Mouse (Mus musculus): ENCODE data around the gene Osbpl7. TPM values are rescaled to one million over a fixed set of nuclear protein-coding genes. Genes with fewer than 3 reads are reported as not detected.

Osbpl7 gene
- polyA plus RNA-seq, 1 experiment = 14.0 TPM

DNA sequence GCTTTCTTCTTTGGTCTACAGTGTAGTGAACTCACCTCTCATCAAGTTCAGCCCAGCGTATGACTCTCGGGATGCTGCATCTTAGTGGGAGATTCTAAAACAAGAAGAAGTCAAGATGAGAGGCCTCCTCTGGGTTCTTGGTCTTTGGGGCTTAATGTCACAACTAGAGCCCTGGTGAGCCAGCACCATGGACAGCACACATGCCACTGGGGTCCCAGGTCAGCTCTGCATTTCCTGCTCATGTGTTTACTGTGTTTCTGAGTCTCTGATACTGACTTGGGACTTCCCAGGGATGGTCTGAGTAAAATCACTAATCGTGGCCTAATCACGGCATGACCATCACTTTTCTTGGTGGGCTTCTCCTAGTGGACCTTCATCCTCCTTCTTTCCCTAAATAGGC lies 28.3 kb downstream of the Osbpl7 start:
- no peak for DNase-seq (ENCODE audit: extremely low spot score in 1 of 2, low spot score in 1 of 2)

DNA sequence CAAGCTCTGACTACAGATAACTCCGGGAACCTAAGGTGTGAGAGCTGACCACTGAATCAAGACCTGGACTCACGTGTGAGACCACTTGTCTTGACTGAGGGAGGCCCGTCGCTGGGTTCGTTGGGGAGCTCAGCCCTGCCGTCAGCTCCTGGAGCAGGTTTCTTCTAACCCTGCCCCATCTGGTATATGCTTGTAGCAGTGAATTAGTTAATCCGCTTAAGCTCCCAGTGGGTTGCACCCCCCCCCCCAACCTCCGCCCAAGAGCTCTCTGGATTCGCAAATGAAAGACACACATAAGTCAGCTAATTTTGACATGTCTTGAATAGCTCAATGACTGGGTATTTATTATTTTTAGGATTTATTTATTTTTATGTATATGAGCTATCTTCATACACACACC lies 29.9 kb downstream of the Osbpl7 start:
- no peak for DNase-seq (ENCODE audit: extremely low spot score in 1 of 2, low spot score in 1 of 2)

DNA sequence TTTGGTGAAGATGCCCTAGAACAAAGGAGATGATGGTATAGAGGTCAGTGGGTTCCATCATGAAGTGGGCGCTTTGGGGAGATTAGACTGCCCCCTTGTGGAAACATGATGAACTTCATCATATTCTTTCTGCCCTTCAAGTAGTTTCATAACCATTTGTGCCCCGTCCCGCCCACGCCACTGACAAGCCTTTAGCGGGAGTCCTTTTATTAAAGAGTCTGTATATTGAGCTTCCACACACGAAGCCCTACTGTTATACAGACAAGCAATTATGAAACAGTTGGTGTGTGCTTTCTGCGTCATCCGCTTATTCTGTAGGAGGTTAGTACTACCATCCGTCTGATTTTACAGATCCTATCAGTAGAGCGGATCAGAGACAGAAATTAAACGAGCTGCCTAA lies 32.5 kb downstream of the Osbpl7 start:
- peak; percentile 39 to 70 for DNase-seq (ENCODE audit: extremely low spot score in 1 of 2, low spot score in 1 of 2)

DNA sequence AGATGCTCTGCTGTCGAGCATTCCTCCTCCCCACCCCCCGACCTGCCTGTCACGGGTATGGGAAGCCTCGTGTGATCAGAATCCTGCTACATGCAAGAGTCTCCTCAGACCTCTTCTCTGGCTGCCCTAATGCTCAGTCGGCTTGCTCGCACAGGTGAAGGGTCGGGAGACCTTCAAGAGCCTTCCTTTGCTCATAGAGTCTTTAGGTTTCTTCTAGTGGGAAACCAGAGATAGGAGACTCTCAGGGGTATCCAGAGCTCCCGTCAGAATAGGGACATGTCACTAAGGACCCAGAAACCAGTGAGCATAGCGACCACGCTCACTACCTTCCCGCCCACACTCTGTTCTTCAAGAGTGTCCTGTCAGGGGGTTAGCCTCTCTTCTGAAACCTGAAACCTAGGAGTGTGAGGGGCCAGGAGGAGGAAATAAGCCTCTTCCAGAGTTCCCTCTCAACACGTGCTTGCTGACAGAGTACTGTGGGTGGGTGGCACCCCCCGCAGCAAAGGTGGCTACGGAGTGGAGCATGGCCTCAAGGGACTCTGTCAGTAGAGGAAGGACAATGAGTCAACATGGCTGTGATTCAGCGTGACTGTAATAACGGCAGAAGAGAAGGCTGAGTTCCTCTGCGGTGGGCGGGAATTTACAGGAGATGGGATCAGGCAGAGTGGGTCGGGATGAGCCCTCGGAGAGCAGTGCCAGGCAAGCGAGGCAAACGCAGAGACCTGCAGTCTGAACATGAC lies 33.1 kb downstream of the Osbpl7 start:
- peak; percentile 50 to 78 for DNase-seq (ENCODE audit: extremely low spot score in 1 of 2, low spot score in 1 of 2)

DNA sequence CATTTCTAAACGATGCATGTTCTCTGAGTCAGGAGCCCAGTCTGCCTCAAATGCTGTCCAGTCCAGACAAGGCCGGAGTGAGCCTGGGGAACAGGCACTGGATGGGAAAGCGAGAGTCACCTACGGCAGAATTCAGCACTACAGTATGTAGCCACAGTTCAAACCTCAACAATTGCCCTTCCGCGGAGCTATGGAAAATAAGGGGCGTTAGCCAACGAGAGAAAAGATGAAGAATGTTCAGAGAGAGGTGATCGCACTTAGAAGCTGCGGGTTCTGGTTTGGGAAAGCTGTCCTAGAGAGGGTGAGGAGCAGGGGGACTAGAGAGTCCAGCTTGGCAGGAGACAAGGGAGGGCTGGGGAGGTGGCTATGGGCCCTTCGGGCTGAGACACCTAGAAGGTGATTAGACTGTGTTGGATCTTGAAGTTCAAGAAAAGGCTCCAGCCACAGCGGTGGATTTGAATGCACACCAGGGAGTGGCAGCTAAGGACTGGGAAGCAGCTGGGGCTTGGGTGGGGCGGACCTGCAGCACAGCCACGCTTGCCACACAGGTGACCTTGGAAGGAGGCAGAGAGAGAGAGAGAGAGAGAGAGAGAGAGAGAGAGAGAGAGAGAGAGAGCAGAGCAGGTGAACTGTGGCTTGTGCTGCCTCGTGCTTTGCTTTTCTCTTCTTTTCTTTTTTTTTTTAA lies 34.5 kb downstream of the Osbpl7 start:
- no peak for DNase-seq (ENCODE audit: extremely low spot score in 1 of 2, low spot score in 1 of 2)

DNA sequence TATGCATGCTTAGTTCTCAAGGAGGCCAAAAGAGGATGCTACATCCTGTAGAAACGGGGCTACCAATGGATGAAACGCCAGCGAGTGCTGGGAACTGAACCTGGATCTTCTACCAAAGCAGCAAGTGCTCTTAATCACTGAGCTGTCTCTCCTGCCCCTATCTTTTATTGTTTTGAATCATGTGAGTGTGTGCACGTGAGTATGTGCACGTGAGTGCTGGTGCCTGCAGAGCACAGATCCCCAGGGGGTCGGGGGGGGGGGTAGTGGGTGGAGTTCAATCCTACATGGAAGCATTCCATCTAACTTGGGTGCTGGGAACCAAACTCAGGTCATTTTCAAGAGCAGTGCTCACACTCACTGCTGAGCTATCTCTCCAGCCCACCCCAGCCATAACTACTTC lies 35.9 kb downstream of the Osbpl7 start:
- no peak for DNase-seq (ENCODE audit: extremely low spot score in 1 of 2, low spot score in 1 of 2)

DNA sequence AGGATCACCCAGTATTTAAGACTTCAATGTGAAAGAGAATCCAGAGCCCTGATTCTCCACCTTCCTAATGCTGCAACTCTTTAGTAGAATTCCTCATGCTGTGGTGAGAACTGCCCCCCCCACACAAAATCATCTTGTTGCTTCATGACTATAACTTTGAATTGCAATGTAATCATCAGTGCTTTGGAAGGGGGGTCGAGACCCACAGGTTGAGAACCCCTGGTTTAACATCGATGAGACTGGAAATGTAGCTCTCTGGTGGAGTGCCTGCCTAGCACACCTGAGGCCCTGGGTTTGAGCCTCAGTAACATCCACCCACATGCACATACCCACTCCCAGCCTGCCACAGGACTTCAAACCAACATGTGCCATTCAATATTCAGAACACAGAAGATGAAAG lies 44.2 kb downstream of the Osbpl7 start:
- no peak for DNase-seq (ENCODE audit: extremely low spot score in 1 of 2, low spot score in 1 of 2)

DNA sequence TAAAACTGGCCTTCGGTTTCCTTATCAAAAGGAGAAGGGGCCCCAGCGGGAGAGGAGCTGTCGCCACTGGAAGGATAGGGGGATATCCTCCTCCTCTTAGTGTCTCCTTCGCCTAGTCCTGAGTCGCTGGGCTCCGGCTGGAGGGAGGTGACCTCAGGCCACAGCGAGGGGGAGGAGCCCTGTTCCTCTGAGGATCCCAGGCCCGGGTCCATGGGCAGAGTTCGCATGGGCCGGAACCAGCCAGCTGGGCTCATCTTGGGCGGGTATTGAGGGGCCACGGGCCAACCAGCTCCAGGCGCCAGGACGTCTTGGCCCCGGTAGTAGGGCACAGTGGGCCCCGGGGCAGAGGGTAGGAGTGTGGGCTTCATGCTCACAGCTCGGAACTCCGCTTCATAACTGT lies 48.4 kb downstream of the Osbpl7 start:
- no peak for DNase-seq (ENCODE audit: extremely low spot score in 1 of 2, low spot score in 1 of 2)

DNA sequence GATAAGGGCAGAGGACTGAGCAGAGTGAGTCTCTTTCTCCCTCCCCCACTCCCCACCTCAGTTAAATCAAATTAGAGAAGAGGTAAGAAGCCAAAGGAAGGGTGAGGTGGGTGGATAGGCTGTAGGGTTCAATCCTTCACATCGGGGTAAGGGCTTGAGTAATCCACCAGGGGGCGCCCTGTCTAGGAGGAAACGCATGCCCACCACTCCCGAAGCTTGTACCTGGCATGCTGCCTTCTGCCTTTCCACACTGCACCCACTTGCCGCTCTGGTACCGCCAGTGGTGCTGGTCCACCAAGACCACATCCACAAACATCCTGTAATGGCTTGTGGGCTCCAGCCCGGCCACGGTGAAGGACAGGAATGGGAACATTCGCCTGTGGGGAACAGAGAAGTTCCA lies 51.3 kb downstream of the Osbpl7 start:
- peak in 1 of 2 experiments; percentile 44 for DNase-seq (ENCODE audit: extremely low spot score in 1 of 2, low spot score in 1 of 2)

DNA sequence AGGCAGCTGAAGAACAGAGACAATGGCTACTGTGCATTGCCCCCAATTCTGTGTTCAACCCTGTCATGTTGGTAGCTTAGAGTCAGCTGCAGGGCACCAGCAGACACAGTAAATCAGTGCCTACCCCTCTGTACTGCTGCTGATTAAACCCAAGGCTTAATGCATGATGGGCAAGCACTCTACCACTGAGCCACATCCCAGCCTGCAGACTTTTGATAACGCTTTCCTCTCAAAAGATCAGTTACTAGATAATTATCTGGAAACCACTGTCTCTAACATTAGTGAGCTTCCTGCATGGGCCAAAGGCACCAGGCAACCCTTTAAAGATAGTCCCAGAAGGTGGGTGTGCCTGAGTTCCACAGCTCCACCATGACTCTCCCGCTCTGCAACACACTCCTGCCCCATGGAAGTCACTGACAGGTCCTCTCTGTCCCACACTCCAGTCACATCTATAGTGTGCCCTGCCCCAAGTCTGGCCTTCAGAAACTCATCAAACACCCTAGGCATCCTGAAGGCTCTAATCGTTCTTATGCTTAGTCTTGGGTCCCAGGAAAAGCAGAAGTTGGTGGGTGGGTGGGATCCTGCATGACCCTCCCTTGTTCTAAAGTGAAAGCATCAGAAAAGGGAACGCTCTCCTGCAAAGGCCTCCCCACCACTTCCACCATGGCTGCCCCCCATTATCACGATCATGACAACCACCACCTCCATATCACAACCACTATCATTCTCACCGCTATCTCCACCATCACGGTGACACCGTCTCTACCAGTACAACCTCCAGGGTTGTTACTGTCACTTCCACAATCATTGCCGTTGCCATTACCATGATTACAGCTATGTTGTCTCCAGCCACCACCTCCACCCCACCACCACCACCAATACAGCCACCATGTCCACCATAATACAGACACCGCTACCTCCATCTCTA lies 53.0 kb downstream of the Osbpl7 start:
- no peak for DNase-seq (ENCODE audit: extremely low spot score in 1 of 2, low spot score in 1 of 2)

DNA sequence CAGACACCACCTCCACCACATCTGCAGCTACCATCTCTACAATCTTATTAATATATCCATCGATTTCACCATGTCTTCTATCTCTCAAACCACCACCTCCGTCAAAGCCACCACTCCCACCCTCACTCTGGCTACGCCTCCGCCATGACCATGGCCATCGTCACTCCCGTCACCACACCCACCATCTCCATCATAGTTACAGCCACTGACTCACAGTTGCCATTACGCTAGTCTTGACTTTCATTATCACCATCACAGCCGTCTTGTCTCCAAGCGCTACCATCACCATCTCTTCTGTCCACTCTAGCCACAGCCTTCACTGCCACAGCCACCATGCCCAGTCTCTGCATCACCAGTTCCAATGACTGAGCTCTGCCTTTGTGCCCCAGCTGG lies 53.7 kb downstream of the Osbpl7 start:
- no peak for DNase-seq (ENCODE audit: extremely low spot score in 1 of 2, low spot score in 1 of 2)

DNA sequence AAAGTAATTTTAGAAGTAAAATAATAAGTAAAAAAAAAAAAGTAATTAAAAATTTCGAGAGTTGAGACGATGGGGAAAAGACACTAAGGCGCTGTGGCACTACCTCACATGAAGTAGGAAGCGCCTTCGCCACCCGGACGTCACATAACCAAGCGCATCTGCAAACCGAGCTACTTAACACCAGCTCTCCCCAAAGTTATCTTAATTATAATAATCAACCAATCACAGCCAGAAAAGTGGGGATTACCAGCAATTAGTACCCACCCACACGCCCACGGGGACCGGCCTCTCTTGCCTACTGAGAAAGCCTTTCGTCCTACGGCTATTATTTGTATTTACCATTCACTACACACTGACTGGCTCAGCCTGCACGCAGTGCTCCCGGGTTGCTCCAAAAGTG lies 58.5 kb downstream of the Osbpl7 start:
- no peak for DNase-seq (ENCODE audit: extremely low spot score in 1 of 2, low spot score in 1 of 2)

DNA sequence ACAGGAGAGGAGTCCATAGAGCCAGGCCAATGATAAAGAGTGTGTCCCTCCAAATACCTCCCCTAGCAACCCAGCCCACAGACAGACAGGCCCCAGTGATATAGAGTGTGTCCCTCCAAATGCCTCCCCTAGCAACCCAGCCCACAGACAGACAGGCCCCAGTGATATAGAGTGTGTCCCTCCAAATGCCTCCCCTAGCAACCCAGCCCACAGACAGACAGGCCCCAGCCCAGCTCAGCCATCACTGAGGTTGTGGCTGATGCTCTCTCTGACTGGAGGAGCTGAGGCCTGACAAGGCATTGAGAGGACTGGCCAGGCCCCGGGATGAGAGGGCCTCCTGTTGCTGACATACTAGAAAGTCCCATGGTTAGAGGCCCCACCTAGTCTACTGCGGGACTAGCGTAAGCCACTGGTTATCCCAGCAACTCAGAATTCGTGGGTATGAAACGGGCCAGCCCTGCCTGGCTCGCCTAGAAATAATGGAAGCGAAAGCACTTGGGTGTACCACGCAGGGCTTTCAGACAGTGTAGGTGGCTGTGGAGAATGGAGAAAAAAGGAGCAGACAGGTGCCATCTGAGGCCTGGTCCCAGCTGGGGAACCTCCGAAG lies 62.2 kb downstream of the Osbpl7 start:
- DNase-seq (ENCODE audit: extremely low spot score in 1 of 2, low spot score in 1 of 2) = no peak

DNA sequence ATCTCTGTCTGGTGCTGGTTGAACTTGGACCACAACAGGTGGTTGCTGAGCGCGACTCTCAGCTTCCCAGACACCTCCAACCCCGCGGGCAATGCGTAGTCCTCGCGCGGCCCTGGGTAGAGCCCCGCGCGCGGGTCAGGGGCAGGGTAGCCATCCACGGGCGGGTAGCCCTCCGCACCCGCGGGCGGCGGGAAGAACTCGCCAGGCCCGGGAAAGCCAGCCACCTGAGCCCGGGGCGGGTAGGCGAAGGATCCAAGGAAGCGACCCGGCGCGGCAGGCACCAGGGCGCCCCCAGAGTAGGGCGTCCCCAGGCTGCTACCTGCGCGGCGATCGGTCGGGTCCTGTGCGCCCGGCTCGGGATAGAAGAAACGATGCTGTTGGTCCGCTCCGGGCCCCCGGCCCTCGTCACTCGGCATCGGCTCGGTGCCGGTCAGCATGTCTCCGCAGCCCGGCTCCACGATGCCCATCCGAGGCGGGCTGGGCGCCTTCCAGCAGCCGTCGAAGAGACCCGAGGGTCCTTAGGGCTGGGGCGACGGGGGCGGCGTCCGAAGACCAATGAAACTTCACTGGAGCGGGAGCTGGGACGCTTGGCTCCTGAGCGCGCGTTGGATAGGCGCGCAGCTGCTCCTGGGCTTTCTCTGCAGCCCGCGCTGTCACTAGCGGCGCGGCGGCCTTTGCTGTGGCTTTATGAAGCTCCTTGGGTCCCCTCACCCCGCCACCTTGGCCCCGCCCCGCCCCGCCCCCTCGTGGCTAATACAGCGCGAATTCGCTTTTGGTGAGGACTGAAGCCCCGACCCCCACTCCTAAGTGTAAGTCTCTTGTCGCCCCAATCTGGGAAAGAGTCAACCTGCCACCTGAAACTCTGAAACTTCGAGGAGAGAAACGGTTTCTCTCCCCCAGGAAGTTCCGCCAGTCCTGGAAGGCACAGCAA lies 64.5 kb downstream of the Osbpl7 start, which contains the start of gene Tbx21:
Gene Tbx21, minus strand, starts transcription at position 661 of the 931 bp plus-strand sequence.
- no peak for DNase-seq (ENCODE audit: extremely low spot score in 1 of 2, low spot score in 1 of 2)

DNA sequence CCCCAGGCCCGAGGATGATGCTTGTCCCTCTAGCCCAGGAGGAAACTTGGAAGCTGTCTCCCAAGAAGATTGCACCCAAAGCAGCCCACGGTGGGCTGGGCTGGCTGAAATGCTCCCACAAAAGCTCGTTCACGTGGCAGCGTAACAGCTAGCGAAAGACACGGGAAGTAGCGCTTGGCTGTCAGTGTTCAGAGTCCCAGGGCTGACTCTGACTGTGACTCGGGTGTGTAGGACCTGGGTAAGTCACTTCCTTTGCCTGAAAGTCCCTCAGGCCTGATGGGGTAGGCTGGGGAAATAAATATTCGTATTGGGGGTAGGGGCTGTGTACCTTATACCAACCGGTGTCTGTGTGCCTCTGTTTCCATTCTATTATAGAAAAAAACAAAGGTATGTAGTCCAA lies 65.4 kb downstream of the Osbpl7 start:
- DNase-seq (ENCODE audit: extremely low spot score in 1 of 2, low spot score in 1 of 2) = no peak

Other genes starting within 250 kb of the Osbpl7 start
- gene Nfe2l1, start 220.7 kb upstream of the Osbpl7 start, polyA plus RNA-seq (2012; rRNA removed) = 184 and 186 TPM in 2 replicates
- 13.3 and 16.2 TPM in 2 replicates for gene Copz2, start 200.8 kb upstream of the Osbpl7 start, polyA plus RNA-seq (2012; rRNA removed)
- 37.8 and 45.8 TPM in 2 replicates for gene Cdk5rap3, start 134.1 kb upstream of the Osbpl7 start, polyA plus RNA-seq (2012; rRNA removed)
- gene Prr15l, start 122.5 kb upstream of the Osbpl7 start, polyA plus RNA-seq (2012; rRNA removed) = not detected in 2 replicates
- gene Pnpo, start 106.6 kb upstream of the Osbpl7 start, polyA plus RNA-seq (2012; rRNA removed) = 34.9 and 35.9 TPM in 2 replicates
- gene Sp2, start 67.7 kb upstream of the Osbpl7 start, polyA plus RNA-seq (2012; rRNA removed) = 11.5 and 12.1 TPM in 2 replicates
- gene Sp6, start 37.2 kb upstream of the Osbpl7 start, polyA plus RNA-seq (2012; rRNA removed) = 0.50 and 0.62 TPM in 2 replicates
- gene Scrn2, start 20.7 kb upstream of the Osbpl7 start, polyA plus RNA-seq (2012; rRNA removed) = 6.1 and 6.3 TPM in 2 replicates
- gene Lrrc46, start 9.2 kb upstream of the Osbpl7 start, polyA plus RNA-seq (2012; rRNA removed) = 0.82 TPM in 2 replicates
- gene Mrpl10, start 9.1 kb upstream of the Osbpl7 start, polyA plus RNA-seq (2012; rRNA removed) = 60.2 and 66.3 TPM in 2 replicates
- gene Tbx21, start 64.7 kb downstream of the Osbpl7 start, polyA plus RNA-seq (2012; rRNA removed) = 9.7 and 10.1 TPM in 2 replicates
- 51.1 and 62.2 TPM in 2 replicates for gene Tbkbp1, start 100.9 kb downstream of the Osbpl7 start, polyA plus RNA-seq (2012; rRNA removed)
- gene Kpnb1, start 137.3 kb downstream of the Osbpl7 start, polyA plus RNA-seq (2012; rRNA removed) = 76.4 and 80.7 TPM in 2 replicates
- gene Npepps, start 230.0 kb downstream of the Osbpl7 start, polyA plus RNA-seq (2012; rRNA removed) = 82.1 and 103 TPM in 2 replicates